8 mouse cellular contexts compared by ENCODE assay signal in the genomic region with DNA sequence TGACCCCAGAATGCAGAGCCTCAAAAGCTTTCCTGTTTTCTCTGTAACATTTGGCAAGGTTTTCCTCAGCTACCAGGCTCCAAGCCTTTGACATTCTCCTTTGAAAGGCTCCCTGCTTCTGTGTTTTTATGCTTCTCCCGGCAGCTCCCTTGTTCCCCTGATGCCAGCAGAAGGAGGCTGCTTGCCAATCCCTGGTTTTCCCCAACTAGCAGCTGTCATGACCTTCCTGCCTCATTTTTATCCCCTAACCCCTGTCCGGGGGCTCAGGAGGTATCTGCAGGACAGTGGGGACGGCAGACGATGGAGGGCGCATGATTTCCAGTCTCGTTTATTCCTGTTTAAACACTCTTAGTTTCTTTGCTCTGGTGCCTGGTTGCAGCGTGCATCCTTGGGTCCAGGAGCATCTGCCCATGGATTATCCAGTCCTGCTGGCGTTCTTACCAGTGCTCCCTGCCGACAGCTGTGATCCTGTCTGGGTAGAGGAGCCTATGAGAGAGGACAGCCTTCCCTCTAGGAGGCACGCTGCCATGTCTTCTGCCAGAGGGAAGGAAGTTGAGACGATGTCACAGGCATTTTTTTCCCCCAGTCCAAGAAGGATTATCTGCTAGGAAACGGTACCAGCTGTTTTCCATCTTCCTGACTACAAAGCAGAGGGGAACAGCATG.
DNase-seq lines count a peak whose midpoint lies in the region; ATAC-seq and TF ChIP-seq lines count a peak whose summit lies in the region.

No protein-coding gene starts in this region.

- no peak overlapping the region for H3ac ChIP-seq in myocyte (ENCODE audit: control insufficient read depth, insufficient read length)

- H3K4me1 ChIP-seq in forebrain, embryonic 13.5 days = peaks cover 45% of the 10 kb centered on the region
- H3K4me1 ChIP-seq in heart, embryonic 15.5 days (replicated peaks) = peaks cover 39% of the 10 kb centered on the region
- peaks cover 39% of the 10 kb centered on the region for H3K4me1 ChIP-seq in limb, embryonic 14.5 days (ENCODE audit: control insufficient read depth, insufficient read depth, low read length)

- H3K4me3 ChIP-seq in forebrain, embryonic 13.5 days = no peak overlapping the region
- H3K4me3 ChIP-seq in heart, embryonic 15.5 days = no peak overlapping the region
- H3K4me3 ChIP-seq in limb, embryonic 14.5 days (replicated peaks; ENCODE audit: low read length) = no peak overlapping the region
- no peak overlapping the region for H3K4me3 ChIP-seq in myocyte

- peak; percentile 69 for ATAC-seq in forebrain, embryonic 13.5 days
- ATAC-seq in heart, embryonic 15.5 days (replicated peaks; ENCODE audit: insufficient number of reproducible peaks, insufficient read depth, low FRiP score, low read depth) = peak; percentile 65; the same call in 1 of the 2 replicates
- peak; percentile 74 for ATAC-seq in limb, embryonic 14.5 days (ENCODE audit: low FRiP score, low read depth)

- 0 out of 2 replicates have a peak, but pooled peaks cover 3% of the 10 kb centered on the region for H3K36me3 ChIP-seq in forebrain, embryonic 13.5 days (ENCODE audit: poor library complexity, severe bottlenecking)
- H3K36me3 ChIP-seq in heart, embryonic 15.5 days = no peaks in the 10 kb centered on the region
- H3K36me3 ChIP-seq in limb, embryonic 14.5 days (ENCODE audit: control insufficient read depth, insufficient read depth, low read length) = no peaks in the 10 kb centered on the region
- H3K36me3 ChIP-seq in myocyte (ENCODE audit: control insufficient read depth, insufficient read depth) = no peaks in the 10 kb centered on the region

- no peaks in the 10 kb centered on the region for H3K9me3 ChIP-seq in forebrain, embryonic 13.5 days (replicated peaks)
- H3K9me3 ChIP-seq in heart, embryonic 15.5 days (replicated peaks) = no peaks in the 10 kb centered on the region
- no peaks in the 10 kb centered on the region for H3K9me3 ChIP-seq in limb, embryonic 14.5 days (ENCODE audit: control insufficient read depth, low read length)

- peak; percentile 39 for DNase-seq in cerebellum, adult 9-10 months
- peak; percentile 72 for DNase-seq in kidney, postnatal 10 days
- DNase-seq in limb, embryonic 14.5 days (ENCODE audit: low spot score) = peak; percentile 81
- peak; percentile 19 for DNase-seq in testis, postnatal 14 days (ENCODE audit: low spot score)
- DNase-seq in adipocyte (ENCODE audit: low spot score) = no peak

- peak overlapping the region; percentile 47 for H3K9ac ChIP-seq in forebrain, embryonic 13.5 days
- H3K9ac ChIP-seq in heart, embryonic 15.5 days = no peak overlapping the region
- H3K9ac ChIP-seq in limb, embryonic 14.5 days (ENCODE audit: low read depth, low read length, severe bottlenecking) = 0 out of 2 replicates have a peak overlapping the region, but pooled peaks have one; percentile 28

- no peak for TF ChIP-seq POLR2A in limb, embryonic 14.5 days (IDR thresholded peaks at IDR 0.05; ENCODE audit: borderline replicate concordance, extremely low read depth, insufficient read depth, insufficient read length)
- no peak for TF ChIP-seq POLR2A in myocyte (IDR thresholded peaks at IDR 0.05; ENCODE audit: insufficient read length, low read depth)

- no peaks in the 10 kb centered on the region for H3K79me2 ChIP-seq in myocyte (ENCODE audit: control insufficient read depth, insufficient read depth)

- peak overlapping the region; percentile 44 for H3K4me2 ChIP-seq in forebrain, embryonic 13.5 days
- peak overlapping the region; percentile 49 for H3K4me2 ChIP-seq in heart, embryonic 15.5 days
- H3K4me2 ChIP-seq in limb, embryonic 14.5 days (replicated peaks; ENCODE audit: low read depth, low read length, severe bottlenecking) = peak overlapping the region; percentile 33
- H3K4me2 ChIP-seq in myocyte (ENCODE audit: low read depth) = peak overlapping the region; percentile 32

- whole genome bisulfite sequencing in forebrain, embryonic 13.5 days = 14% methylated on average over 12 of the region's 12 CpGs
- WGBS in heart, embryonic 15.5 days = 31% methylated on average over 12 of the region's 12 CpGs
- 16% methylated on average over 12 of the region's 12 CpGs for WGBS in limb, embryonic 14.5 days

- peak overlapping the region; percentile 96 for H3K27ac ChIP-seq in forebrain, embryonic 13.5 days
- peak overlapping the region; percentile 92 for H3K27ac ChIP-seq in heart, embryonic 15.5 days
- H3K27ac ChIP-seq in limb, embryonic 14.5 days (replicated peaks; ENCODE audit: low read depth, low read length) = peak overlapping the region; percentile 90

- no peaks in the 10 kb centered on the region for H3K27me3 ChIP-seq in forebrain, embryonic 13.5 days
- H3K27me3 ChIP-seq in heart, embryonic 15.5 days = no peaks in the 10 kb centered on the region
- no peaks in the 10 kb centered on the region for H3K27me3 ChIP-seq in limb, embryonic 14.5 days (ENCODE audit: control insufficient read depth, insufficient read depth, low read length)
- H3K27me3 ChIP-seq in myocyte (ENCODE audit: control insufficient read depth, insufficient read depth, insufficient read length) = no peaks in the 10 kb centered on the region

TF ChIP-seq in myocyte, 11 proteins besides CTCF, POLR2A, EP300 and RAD21:
- TF ChIP-seq USF1 (IDR thresholded peaks at IDR 0.05; ENCODE audit: low read depth) (no peak), E2F4 (IDR thresholded peaks at IDR 0.05; ENCODE audit: insufficient read depth) (no peak), MAX (IDR thresholded peaks at IDR 0.05; ENCODE audit: low read depth) (no peak), CEBPB (IDR thresholded peaks at IDR 0.05; ENCODE audit: insufficient read depth, poor library complexity, severe bottlenecking) (no peak), MYOD1 (IDR thresholded peaks at IDR 0.05; ENCODE audit: control insufficient read depth in 1 of 3, insufficient read length in 2 of 3, low read depth in 2 of 3) (peak in 2 of 3 experiments; percentile 46 to 50), MYOG (IDR thresholded peaks at IDR 0.05; ENCODE audit: control insufficient read depth in 1 of 3, insufficient read depth in 1 of 3, insufficient read length in 2 of 3, low read depth in 2 of 3) (peak in 1 of 3 experiments; percentile 30)
